Mouse (Mus musculus): ENCODE data around the gene Sox13.

Gene Sox13

GRCm38 (mm10) chr1:133431133-133431532 lies 7.0 kb upstream of the Sox13 start:
- DNase-seq (ENCODE audit: low spot score in 2 of 2), result no peak

DNA sequence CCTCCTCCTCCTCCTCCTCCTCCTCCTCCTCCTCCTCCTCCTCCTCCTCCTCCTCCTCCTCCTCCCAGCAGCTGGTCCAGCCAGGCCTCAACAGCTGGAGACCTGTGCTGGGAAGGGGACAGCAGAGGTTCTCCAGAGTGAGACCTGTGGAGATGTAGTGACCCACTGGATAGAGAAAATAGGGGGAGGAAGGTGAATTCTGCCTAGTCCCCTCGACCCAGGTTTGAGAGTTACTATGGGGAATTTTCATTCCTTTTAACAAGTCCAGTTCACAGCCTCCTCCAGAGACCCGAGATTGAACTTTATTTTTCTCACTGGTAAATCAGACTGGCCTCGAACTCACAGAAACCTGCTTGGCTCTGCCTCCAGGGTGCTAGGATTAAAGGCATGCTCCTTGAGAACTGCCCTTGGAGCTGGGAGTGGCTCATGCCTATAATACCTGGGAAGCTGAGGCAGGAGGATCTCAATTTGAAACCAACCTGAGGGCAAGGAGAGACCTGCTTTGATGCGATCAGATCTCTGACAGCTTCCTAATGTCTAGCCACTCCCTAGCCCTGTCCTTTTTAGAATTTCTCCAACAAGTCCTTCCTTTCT lies 467 bp upstream of the Sox13 start:
- no peak for DNase-seq (ENCODE audit: low spot score in 2 of 2)

GRCm38 (mm10) chr1:133423166-133423542 lies 1.0 kb downstream of the Sox13 start:
- DNase-seq (ENCODE audit: low spot score in 2 of 2), result no peak

- peak; percentile 67 to 73 for DNase-seq (ENCODE audit: low spot score in 2 of 2)
Observed at GRCm38 (mm10) chr1:133422615-133423161, 1.5 kb downstream of the Sox13 start.

DNA sequence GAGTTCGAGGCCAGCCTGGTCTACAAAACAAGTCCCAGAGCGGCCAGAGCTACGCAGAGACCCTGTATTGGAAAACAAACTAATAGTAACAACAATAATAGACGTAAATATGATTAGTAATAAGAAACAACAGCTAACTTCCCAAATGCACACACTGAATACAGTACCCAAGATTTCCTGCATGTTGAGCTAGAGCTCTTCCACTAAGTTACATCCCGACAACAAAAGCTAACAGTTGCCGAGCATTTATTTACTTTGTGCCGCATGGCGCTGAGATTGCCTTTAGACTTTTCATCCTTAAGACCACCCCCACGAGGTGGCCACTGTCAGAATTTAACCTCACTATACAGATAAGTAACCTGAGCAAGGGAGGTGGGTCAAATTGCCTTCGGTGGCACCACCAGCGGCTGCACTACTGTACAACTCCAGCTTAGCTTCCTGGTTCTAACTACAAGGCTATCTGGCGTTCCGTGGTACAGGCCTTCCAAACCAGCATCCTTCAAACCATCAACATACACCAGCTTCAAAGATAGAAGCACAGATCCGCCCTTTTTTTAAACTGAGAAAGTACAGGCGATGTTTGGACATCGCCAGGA lies 2.1 kb downstream of the Sox13 start:
- DNase-seq (ENCODE audit: low spot score in 2 of 2), result no peak

DNA sequence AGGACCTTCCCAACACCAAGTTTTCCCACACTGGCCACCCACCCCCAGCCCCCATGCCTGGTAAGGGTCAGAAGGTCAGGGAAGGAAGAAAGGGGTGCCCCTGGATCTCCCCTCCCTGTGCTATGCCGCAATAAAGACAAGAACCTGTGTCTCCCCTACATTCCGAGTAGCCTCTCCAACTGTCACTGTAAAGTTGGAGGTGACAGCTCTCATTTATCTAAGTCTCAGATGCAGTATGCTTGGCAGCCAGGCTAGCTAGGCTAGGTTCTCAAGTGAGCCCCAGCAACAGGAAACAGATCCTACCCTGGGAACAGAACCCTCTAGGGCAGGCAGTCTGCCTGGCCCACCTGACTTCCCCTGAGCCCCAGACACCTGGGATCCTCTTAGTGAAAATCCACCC lies 3.1 kb downstream of the Sox13 start:
- DNase-seq (ENCODE audit: low spot score in 2 of 2), result no peak

DNA sequence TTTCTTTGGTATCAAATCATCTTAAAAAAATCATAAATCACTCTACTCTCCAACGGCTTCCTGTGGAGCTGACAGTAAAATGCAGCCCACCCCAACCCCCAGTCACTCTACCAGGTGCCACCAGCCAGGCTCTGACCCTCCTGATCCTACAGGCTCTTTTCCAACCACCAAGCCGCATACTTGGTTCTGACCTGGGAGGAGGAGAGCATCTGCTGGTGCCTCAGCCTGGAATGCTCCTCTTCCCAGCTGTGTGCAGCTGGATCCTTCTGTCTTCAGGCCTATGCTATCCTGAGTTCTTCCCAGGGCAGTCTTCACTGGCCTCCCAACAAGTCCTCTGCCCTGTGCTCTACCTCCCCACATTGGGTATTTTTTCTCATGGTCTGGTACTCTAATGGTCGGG lies 3.7 kb downstream of the Sox13 start:
- DNase-seq (ENCODE audit: low spot score in 2 of 2), result peak in 1 of 2 experiments; percentile 47

- no peak for DNase-seq (ENCODE audit: low spot score in 2 of 2)
Observed at GRCm38 (mm10) chr1:133419178-133419834, 4.9 kb downstream of the Sox13 start.

GRCm38 (mm10) chr1:133418164-133418800 lies 5.9 kb downstream of the Sox13 start:
- peak; percentile 85 to 89 for DNase-seq (ENCODE audit: low spot score in 2 of 2)

DNA sequence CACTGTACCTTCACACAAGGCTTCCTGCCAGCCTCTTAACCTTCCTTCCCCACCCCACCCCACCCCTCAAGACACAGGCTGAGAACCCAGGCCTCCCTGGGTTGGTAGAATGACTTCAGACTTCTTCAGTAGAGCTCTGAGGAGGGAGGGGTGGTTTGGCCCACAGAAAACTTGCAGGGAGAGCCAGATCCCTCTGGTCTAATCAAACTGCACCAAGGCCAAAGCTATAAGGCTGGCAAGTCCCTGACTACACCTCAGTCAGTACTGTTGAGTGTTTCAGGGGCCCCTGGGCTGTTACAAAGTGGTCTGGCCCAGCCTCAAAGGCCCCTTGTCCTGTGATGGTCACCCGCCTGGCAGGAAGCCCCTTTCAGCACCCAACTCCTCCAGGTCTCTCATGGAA lies 6.6 kb downstream of the Sox13 start:
- no peak for DNase-seq (ENCODE audit: low spot score in 2 of 2)

GRCm38 (mm10) chr1:133417113-133417512 lies 7.1 kb downstream of the Sox13 start:
- no peak for DNase-seq (ENCODE audit: low spot score in 2 of 2)

GRCm38 (mm10) chr1:133416472-133416871 lies 7.7 kb downstream of the Sox13 start:
- no peak for DNase-seq (ENCODE audit: low spot score in 2 of 2)

DNA sequence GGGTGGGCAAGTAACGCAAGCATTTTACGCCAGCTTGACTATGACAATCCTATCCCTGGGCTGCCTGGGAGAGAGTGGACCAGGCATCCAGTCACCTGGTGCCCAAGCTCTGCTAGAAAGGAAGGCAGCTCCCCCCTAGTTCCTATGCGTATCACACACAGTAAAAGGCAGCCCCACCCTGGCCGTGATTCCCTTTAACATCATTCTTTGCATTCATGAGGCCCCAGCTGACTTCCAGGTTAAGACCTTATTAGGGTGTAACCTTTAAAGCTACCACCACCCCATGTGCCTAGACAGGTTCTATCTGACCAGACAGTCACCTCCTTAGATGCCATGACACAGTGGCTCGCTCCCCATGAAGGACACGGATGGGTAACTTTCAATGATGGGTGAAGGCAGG lies 8.7 kb downstream of the Sox13 start:
- DNase-seq (ENCODE audit: low spot score in 2 of 2), result no peak

DNA sequence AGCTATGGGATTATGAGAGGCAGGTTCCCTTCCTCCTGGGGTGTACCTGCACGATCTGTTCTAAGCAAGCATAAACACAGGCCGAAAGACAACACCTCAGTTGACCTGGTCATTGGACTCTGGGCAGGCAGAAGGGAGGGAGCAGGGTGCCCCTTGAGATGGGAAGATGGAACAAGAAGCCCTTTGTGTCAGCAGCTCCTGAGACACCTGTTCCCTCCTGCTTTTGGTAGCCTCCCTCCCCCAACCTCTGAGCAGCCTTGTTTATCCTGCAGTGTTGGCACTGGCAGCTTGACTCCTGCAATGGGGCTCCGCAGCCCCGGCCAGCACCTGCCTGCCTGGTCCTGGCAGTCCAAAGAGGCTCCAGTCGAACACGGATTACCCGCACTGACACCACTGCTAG lies 9.1 kb downstream of the Sox13 start:
- DNase-seq (ENCODE audit: low spot score in 2 of 2), result no peak

DNA sequence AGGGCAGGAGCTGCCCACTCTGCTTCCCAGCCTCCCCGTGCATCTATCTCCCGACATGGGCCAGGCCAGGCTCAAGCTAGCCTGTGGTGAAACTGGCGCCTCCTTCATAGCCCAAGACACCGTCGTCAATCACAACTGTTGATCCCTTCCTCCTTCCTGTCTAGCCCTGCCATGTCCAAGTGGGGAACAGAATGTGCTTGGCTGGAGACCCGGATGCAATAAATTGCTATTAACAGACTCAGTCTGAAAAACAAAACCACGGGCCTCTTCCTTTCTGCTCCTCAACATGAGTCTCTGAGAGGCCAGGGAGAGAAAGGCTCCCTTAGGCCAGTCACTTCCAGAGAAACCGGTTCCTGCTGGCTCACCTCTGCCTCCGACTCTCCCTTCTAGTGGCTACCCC lies 11.2 kb downstream of the Sox13 start:
- peak in 1 of 2 experiments; percentile 52 for DNase-seq (ENCODE audit: low spot score in 2 of 2)

GRCm38 (mm10) chr1:133411506-133412147 lies 12.6 kb downstream of the Sox13 start:
- no peak for DNase-seq (ENCODE audit: low spot score in 2 of 2)

DNA sequence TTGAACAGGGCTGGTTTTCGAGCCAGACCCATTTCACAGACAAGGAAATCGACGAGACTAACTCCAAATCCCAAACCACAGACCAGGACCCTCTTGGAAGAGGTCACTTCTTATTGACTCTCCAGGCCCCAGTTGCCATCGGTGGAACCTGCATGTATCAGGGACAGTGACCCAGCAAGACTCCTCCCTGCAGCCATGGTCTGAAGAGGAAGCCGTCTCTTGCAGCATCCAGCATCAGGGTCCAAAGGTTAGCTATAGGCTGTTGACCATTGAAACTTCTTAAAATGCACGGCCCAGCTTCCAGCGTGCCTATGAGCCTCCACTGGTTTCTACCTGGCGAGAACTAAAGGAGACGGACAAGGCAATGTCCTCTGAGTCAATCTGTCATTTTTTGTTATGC lies 14.4 kb downstream of the Sox13 start:
- DNase-seq (ENCODE audit: low spot score in 2 of 2), result no peak

DNA sequence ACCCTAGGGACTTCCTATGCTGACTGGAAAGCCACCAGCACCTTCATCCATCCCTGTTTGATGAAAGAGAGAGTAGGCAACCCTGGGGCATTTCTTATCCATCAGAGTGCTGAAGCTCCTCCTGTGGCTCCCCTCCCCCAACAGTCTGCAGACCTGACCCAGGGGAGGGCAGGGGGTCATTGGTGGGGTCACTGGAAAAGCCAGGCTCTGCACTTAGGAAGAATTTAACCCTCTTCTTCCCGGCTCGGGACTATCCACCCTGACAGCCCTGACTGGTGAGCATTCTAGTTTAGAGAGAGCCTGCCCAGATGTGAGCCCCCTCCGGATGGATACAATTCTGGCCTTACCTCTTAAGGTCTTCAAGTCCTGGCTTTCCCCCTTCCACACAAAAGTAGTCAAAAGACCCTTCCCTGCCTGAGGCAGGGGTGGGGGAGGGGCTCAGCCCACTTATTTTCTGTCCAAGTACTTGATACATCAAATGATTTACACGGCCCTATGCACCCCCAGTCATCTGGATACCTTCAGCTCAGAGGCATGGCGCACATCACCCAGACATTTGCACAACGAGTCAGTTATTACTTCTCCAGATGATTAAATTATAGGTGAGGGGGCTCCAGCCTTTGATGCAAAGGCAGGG lies 15.2 kb downstream of the Sox13 start:
- no peak for DNase-seq (ENCODE audit: low spot score in 2 of 2)

DNA sequence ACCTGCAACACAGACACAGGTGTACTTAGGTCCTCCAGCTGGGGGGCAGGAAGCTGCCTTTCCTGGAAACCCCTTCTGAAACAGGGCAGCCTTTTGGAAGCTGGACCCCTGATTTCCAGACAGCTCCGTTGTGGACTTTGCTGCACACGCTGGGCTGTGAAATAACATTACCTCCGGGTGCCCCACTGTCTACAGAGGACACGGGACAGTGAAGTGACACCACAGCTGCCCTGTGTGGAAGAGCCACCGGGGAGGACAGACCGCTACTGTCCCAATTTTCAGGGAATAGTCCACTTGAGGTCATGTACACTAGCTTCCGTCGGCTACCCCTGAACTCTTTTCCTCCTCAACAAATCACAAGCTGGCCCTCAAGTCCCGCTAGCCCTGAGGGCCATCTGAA lies 15.9 kb downstream of the Sox13 start:
- DNase-seq (ENCODE audit: low spot score in 2 of 2), result no peak

- no peak for DNase-seq (ENCODE audit: low spot score in 2 of 2)
Observed at GRCm38 (mm10) chr1:133407436-133407835, 16.7 kb downstream of the Sox13 start.

DNA sequence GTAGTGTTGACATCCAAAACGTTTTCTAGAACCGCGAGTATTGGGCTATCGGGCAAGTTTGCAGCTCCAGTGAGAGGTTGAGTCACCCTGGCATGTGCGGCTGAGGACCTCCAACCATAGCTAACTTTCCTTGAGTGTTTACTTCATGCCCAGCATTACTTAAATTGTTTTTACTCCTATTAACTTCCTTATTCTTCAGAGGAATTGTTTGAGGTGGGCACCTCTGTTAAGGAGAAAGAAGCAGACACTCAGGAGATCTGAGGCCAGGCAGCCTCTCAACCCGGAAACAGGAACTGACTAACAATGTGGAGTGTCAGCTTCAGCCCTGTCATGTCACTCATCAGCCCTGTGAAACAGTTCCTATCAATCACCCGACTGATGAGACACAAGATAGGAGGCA lies 17.6 kb downstream of the Sox13 start:
- DNase-seq (ENCODE audit: low spot score in 2 of 2), result no peak

DNA sequence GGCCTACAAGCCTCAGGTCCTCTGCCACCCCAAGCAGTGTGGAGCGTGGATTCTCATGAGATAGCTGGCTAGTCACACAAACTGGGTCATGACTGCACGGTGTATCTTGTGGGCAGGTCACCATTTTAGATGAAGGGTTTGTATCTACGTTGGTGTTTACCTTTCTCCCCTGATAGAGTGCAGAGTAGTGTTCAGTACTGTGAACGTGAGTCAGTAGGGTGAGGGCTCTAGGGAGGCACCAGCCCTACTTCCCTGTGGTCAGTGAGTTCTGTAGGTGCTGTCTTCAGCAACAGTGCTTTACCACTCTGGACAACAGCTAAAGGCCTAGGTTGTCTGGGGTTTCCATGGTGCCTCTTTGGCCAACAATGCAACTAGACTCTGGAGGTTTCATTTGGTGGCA lies 20.2 kb downstream of the Sox13 start:
- no peak for DNase-seq (ENCODE audit: low spot score in 2 of 2)

Measured in heart, adult 9 months (tissue).